Mouse (Mus musculus): Measurements from ENCODE around the gene Ttc30a2. TPM values are rescaled to one million over a fixed set of nuclear protein-coding genes. Genes with fewer than 3 reads are reported as not detected.

Ttc30a2 gene
- polyA plus RNA-seq, 1 experiment: not detected

DNA sequence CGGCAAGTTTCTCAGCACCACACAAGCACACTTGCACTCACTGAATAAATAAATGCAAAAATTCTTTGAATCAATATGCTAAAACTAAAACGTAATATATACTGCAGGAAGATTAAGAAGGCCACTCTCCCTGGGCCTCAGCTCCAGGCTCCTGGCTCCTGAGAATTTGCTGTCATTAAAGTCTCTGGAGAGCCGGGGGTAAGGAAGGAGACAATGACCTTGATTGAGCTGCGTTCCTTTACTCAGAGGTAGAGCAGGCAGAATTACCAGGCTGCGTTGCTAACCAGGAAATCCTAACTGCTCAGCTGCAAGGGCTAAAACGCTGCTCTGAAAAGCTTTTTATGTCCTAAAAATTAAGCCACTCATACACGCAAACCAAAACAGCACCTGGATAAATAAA, 44.4 kb downstream of the Ttc30a2 start:
- Histone ChIP-seq H3K36me3 (ENCODE audit: control insufficient read depth) (peaks cover 15% of the 10 kb centered on the region), H3K4me3 (replicated peaks) (no peak overlapping the region)
- no peak for TF ChIP-seq GATA1 (IDR thresholded peaks at IDR 0.05; ENCODE audit: low read length)
- no peak for TF ChIP-seq TAL1 (IDR thresholded peaks at IDR 0.05; ENCODE audit: low read length)

GRCm38 (mm10) chr2:75930941-75931340, 47.0 kb downstream of the Ttc30a2 start:
- TF ChIP-seq TAL1 (IDR thresholded peaks at IDR 0.05; ENCODE audit: low read length) (no peak), GATA1 (IDR thresholded peaks at IDR 0.05; ENCODE audit: low read length) (no peak)
- Histone ChIP-seq H3K36me3 (ENCODE audit: control insufficient read depth) (peaks cover 27% of the 10 kb centered on the region), H3K4me1 (ENCODE audit: control insufficient read depth) (no peaks in the 10 kb centered on the region), H3K27me3 (ENCODE audit: control insufficient read depth) (no peaks in the 10 kb centered on the region), H3K9me3 (ENCODE audit: control insufficient read depth, low read length) (no peaks in the 10 kb centered on the region), H3K4me3 (replicated peaks) (no peak overlapping the region)

More for the DNA sequence above, 44.4 kb downstream of the Ttc30a2 start:
- no peaks in the 10 kb centered on the region for H3K27me3 ChIP-seq (ENCODE audit: control insufficient read depth)
- peaks cover 8% of the 10 kb centered on the region for H3K4me1 ChIP-seq (ENCODE audit: control insufficient read depth)
- H3K9me3 ChIP-seq (ENCODE audit: control insufficient read depth, low read length): no peaks in the 10 kb centered on the region

- no peak overlapping the region for H3K4me3 ChIP-seq (replicated peaks)
- peaks cover 32% of the 10 kb centered on the region for H3K36me3 ChIP-seq (ENCODE audit: control insufficient read depth)
- no peak for TF ChIP-seq GATA1 (IDR thresholded peaks at IDR 0.05; ENCODE audit: low read length)
- no peak for TF ChIP-seq TAL1 (IDR thresholded peaks at IDR 0.05; ENCODE audit: low read length)
- no peaks in the 10 kb centered on the region for H3K9me3 ChIP-seq (ENCODE audit: control insufficient read depth, low read length)
- no peaks in the 10 kb centered on the region for H3K27me3 ChIP-seq (ENCODE audit: control insufficient read depth)
- H3K4me1 ChIP-seq (ENCODE audit: control insufficient read depth): no peaks in the 10 kb centered on the region
Observed at GRCm38 (mm10) chr2:75929786-75930444, 48.1 kb downstream of the Ttc30a2 start.

GRCm38 (mm10) chr2:75929141-75929540, 48.8 kb downstream of the Ttc30a2 start:
- H3K9me3 ChIP-seq (ENCODE audit: control insufficient read depth, low read length): no peaks in the 10 kb centered on the region
- no peak overlapping the region for H3K4me3 ChIP-seq (replicated peaks)
- H3K4me1 ChIP-seq (ENCODE audit: control insufficient read depth): no peaks in the 10 kb centered on the region
- TF ChIP-seq GATA1 (IDR thresholded peaks at IDR 0.05; ENCODE audit: low read length) (no peak), TAL1 (IDR thresholded peaks at IDR 0.05; ENCODE audit: low read length) (no peak)
- no peaks in the 10 kb centered on the region for H3K27me3 ChIP-seq (ENCODE audit: control insufficient read depth)
- peaks cover 34% of the 10 kb centered on the region for H3K36me3 ChIP-seq (ENCODE audit: control insufficient read depth)

- H3K4me3 ChIP-seq (replicated peaks): no peak overlapping the region
- no peak for TF ChIP-seq GATA1 (IDR thresholded peaks at IDR 0.05; ENCODE audit: low read length)
- TF ChIP-seq TAL1 (IDR thresholded peaks at IDR 0.05; ENCODE audit: low read length): no peak
- H3K27me3 ChIP-seq (ENCODE audit: control insufficient read depth): no peaks in the 10 kb centered on the region
- no peaks in the 10 kb centered on the region for H3K9me3 ChIP-seq (ENCODE audit: control insufficient read depth, low read length)
- peaks cover 41% of the 10 kb centered on the region for H3K36me3 ChIP-seq (ENCODE audit: control insufficient read depth)
- H3K4me1 ChIP-seq (ENCODE audit: control insufficient read depth): no peaks in the 10 kb centered on the region
Observed at GRCm38 (mm10) chr2:75928011-75928410, 50.0 kb downstream of the Ttc30a2 start.

DNA sequence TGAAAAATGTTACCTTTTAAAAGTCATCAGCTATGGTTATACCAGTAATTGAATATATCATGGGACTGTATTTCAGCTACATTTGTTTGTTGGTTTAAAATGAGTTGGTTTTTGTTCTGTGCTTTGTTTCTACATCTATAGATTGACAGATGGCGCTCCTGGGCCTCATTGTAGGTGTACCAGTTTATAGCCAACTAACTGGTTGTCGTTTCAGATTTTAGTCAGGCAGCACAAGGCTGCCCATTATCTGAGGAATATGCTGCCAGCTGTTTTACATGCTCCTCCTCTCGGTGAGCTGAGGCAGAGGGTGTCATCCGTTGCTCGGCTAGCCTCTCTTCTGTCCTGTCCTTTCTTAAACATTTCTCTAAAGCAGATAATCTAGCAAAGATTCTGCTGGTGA, 51.9 kb downstream of the Ttc30a2 start:
- no peak overlapping the region for H3K4me3 ChIP-seq (replicated peaks)
- H3K4me1 ChIP-seq (ENCODE audit: control insufficient read depth): no peaks in the 10 kb centered on the region
- no peak for TF ChIP-seq TAL1 (IDR thresholded peaks at IDR 0.05; ENCODE audit: low read length)
- H3K36me3 ChIP-seq (ENCODE audit: control insufficient read depth): peaks cover 44% of the 10 kb centered on the region
- no peaks in the 10 kb centered on the region for H3K9me3 ChIP-seq (ENCODE audit: control insufficient read depth, low read length)
- no peaks in the 10 kb centered on the region for H3K27me3 ChIP-seq (ENCODE audit: control insufficient read depth)

Other genes with a start within 250 kb of the Ttc30a2 start
- gene Agps, start 146.0 kb downstream of the Ttc30a2 start, polyA plus RNA-seq (2012): 0.11 and 0.17 TPM in 2 replicates
- 0.06 TPM in 1 of 2 replicates, not detected in the other for gene Ttc30b, start 39.6 kb downstream of the Ttc30a2 start, polyA plus RNA-seq (2012)
- gene Ttc30a1, start 3.8 kb upstream of the Ttc30a2 start, polyA plus RNA-seq (2012): 0.01 TPM in 1 of 2 replicates, not detected in the other